Mouse (Mus musculus) small intestine, adult 2 months (tissue): ENCODE results near the gene Ctsw. TPM values are rescaled to one million over a fixed set of nuclear protein-coding genes. Genes with fewer than 3 reads are reported as not detected.

ENCODE experiments used
- H3K27ac ChIP-seq: fragments of 200-500 bp; 2 replicates; pipeline ENCODE4 v1.5.1; 2012; ENCODE audit warnings: low read depth, low read length, control low read depth, inconsistent platforms; ENCODE audit not compliant: insufficient read depth
- H3K27me3 ChIP-seq: fragments of 200-500 bp; 2 replicates; pipeline ENCODE4 v1.6.1; 2012; ENCODE audit warnings: mild to moderate bottlenecking, moderate library complexity, low read length, inconsistent platforms; ENCODE audit not compliant: control insufficient read depth, insufficient read depth
- H3K36me3 ChIP-seq: fragments of 200-500 bp; 2 replicates; pipeline ENCODE4 v1.6.1; 2012; ENCODE audit warnings: mild to moderate bottlenecking, low read length, control low read depth, inconsistent platforms; ENCODE audit not compliant: control insufficient read depth, insufficient read depth
- H3K4me1 ChIP-seq: fragments of 200-500 bp; 2 replicates; pipeline ENCODE4 v1.6.1; 2012; ENCODE audit warnings: low read length, inconsistent platforms, mixed read lengths; ENCODE audit not compliant: control insufficient read depth, insufficient read depth, insufficient read length
- H3K4me3 ChIP-seq: fragments of 200-500 bp; 2 replicates; pipeline ENCODE4 v1.5.1; 2012; ENCODE audit warnings: low read depth, mild to moderate bottlenecking, control low read depth, inconsistent platforms, low read length, moderate library complexity
- CTCF ChIP-seq: fragments of 200-500 bp; IDR thresholded peaks from 2 replicates; pipeline ENCODE4 v1.5.1; 2012; ENCODE audit warnings: low read depth, mild to moderate bottlenecking, control low read depth, inconsistent platforms, low read length, moderate library complexity, mixed read lengths; ENCODE audit not compliant: insufficient replicate concordance, insufficient read length; ENCODE audit errors: extremely low read depth
- POLR2A ChIP-seq: fragments of 200-500 bp; IDR thresholded peaks from 2 replicates; pipeline ENCODE4 v1.6.1; 2012; ENCODE audit warnings: low read depth, mild to moderate bottlenecking, control low read depth, inconsistent platforms, low read length, moderate library complexity
- WGBS: fragments of 180-500 bp; shearing (Covaris S2); methylation state at CpG from one replicate; pipeline ENCODE4 v1.1.7; 2018; 5-methylcytosine and 5-hydroxymethylcytosine counted together
- polyA plus RNA-seq: library from polyadenylated mRNA; depleted of rRNA; stranded (reverse); fragments of >200 nt; gene quantifications from 2 replicates; pipeline ENCODE4 v1.2.3, GENCODE M21; 2012

Ctsw gene
- polyA plus RNA-seq, 1 experiment = 10.2 TPM

- H3K36me3 ChIP-seq = peaks cover 30% of the 10 kb centered on the region
- TF ChIP-seq POLR2A (no peak), CTCF (no peak)
- WGBS = 1% methylated on average over 41 of the region's 48 CpGs
- H3K4me3 ChIP-seq = peak overlapping the region; percentile 93
- peaks cover 17% of the 10 kb centered on the region for H3K4me1 ChIP-seq
- no peaks in the 10 kb centered on the region for H3K27me3 ChIP-seq
- H3K27ac ChIP-seq = peak overlapping the region; percentile 69
Observed at GRCm38 (mm10) chr19:5424092-5424781, 44.1 kb downstream of the Ctsw start.

- H3K36me3 ChIP-seq = peaks cover 30% of the 10 kb centered on the region
- WGBS = 54% methylated on average over 12 of the region's 12 CpGs
- H3K27me3 ChIP-seq = no peaks in the 10 kb centered on the region
- H3K4me1 ChIP-seq = peaks cover 17% of the 10 kb centered on the region
- no peak overlapping the region for H3K27ac ChIP-seq
- H3K4me3 ChIP-seq = peak overlapping the region; percentile 93
- TF ChIP-seq CTCF (no peak), POLR2A (no peak)
Observed at GRCm38 (mm10) chr19:5423561-5423960, 44.7 kb downstream of the Ctsw start.

- TF ChIP-seq POLR2A (no peak), CTCF (no peak)
- H3K4me3 ChIP-seq = no peak overlapping the region; the same call in 1 of the 2 replicates
- peaks cover 17% of the 10 kb centered on the region for H3K4me1 ChIP-seq
- H3K36me3 ChIP-seq = peaks cover 34% of the 10 kb centered on the region
- no peak overlapping the region for H3K27ac ChIP-seq
- H3K27me3 ChIP-seq = no peaks in the 10 kb centered on the region
- WGBS = 81% methylated on average over 9 of the region's 9 CpGs
Observed at GRCm38 (mm10) chr19:5422895-5423443, 45.3 kb downstream of the Ctsw start.

- Histone ChIP-seq H3K4me1 (peaks cover 17% of the 10 kb centered on the region), H3K36me3 (peaks cover 37% of the 10 kb centered on the region), H3K4me3 (no peak overlapping the region), H3K27ac (no peak overlapping the region), H3K27me3 (no peaks in the 10 kb centered on the region)
- TF ChIP-seq POLR2A (no peak), CTCF (no peak)
- WGBS = 86% methylated on average over 10 of the region's 10 CpGs
Observed at GRCm38 (mm10) chr19:5422267-5422666, 46.0 kb downstream of the Ctsw start.

- Histone ChIP-seq H3K36me3 (peaks cover 36% of the 10 kb centered on the region), H3K27me3 (no peaks in the 10 kb centered on the region), H3K27ac (no peak overlapping the region), H3K4me1 (peaks cover 17% of the 10 kb centered on the region), H3K4me3 (no peak overlapping the region)
- 85% methylated on average over 5 of the region's 5 CpGs for WGBS
- TF ChIP-seq POLR2A (no peak), CTCF (no peak)
Observed at GRCm38 (mm10) chr19:5421784-5422183, 46.5 kb downstream of the Ctsw start.

GRCm38 (mm10) chr19:5420579-5420978, 47.7 kb downstream of the Ctsw start:
- 85% methylated on average over 6 of the region's 6 CpGs for WGBS
- peaks cover 6% of the 10 kb centered on the region for H3K4me1 ChIP-seq
- H3K36me3 ChIP-seq = peaks cover 31% of the 10 kb centered on the region
- no peak overlapping the region for H3K27ac ChIP-seq
- TF ChIP-seq POLR2A (no peak), CTCF (no peak)
- H3K27me3 ChIP-seq = no peaks in the 10 kb centered on the region
- no peak overlapping the region for H3K4me3 ChIP-seq

- no peak overlapping the region for H3K27ac ChIP-seq
- H3K4me1 ChIP-seq = peaks cover 8% of the 10 kb centered on the region
- TF ChIP-seq CTCF (no peak), POLR2A (no peak)
- no peak overlapping the region for H3K4me3 ChIP-seq
- WGBS = 88% methylated on average over 9 of the region's 9 CpGs
- H3K36me3 ChIP-seq = peaks cover 31% of the 10 kb centered on the region
- no peaks in the 10 kb centered on the region for H3K27me3 ChIP-seq
Observed at GRCm38 (mm10) chr19:5419630-5420029, 48.7 kb downstream of the Ctsw start.
